ENCODE assay signal across 8 mouse cellular contexts in genomic region chr5:107402436-107402835, GRCm38 (mm10). TPM values are rescaled to one million over a fixed set of nuclear protein-coding genes. Genes with fewer than 3 reads are reported as not detected.
DNase-seq lines count a peak whose midpoint lies in the region; ATAC-seq lines count a peak whose summit lies in the region.

Gene Ephx4, plus strand, starts transcription at chr5:107402736.

- H3K27me3 ChIP-seq in heart, embryonic 12.5 days (replicated peaks), result peaks cover 28% of the 10 kb centered on the region
- H3K27me3 ChIP-seq in forebrain, embryonic 15.5 days, result peaks cover 7% of the 10 kb centered on the region
- peaks cover 37% of the 10 kb centered on the region for H3K27me3 ChIP-seq in limb, embryonic 13.5 days

- ATAC-seq in heart, embryonic 12.5 days (ENCODE audit: insufficient number of reproducible peaks, low FRiP score), result no peak
- no peak for ATAC-seq in forebrain, embryonic 15.5 days (replicated peaks)
- ATAC-seq in limb, embryonic 13.5 days (ENCODE audit: low FRiP score, low read depth), result no peak

- H3K9me3 ChIP-seq in heart, embryonic 12.5 days (replicated peaks), result 0 out of 2 replicates have a peak, but pooled peaks cover 4% of the 10 kb centered on the region
- no peaks in the 10 kb centered on the region for H3K9me3 ChIP-seq in forebrain, embryonic 15.5 days
- H3K9me3 ChIP-seq in limb, embryonic 13.5 days, result no peaks in the 10 kb centered on the region

- WGBS in heart, embryonic 12.5 days, result 19% methylated on average over 5 of the region's 5 CpGs
- WGBS in forebrain, embryonic 15.5 days, result 17% methylated on average over 5 of the region's 5 CpGs
- WGBS in limb, embryonic 13.5 days, result 20% methylated on average over 5 of the region's 5 CpGs

- DNase-seq in heart, adult 8-10 months (ENCODE audit: low spot score), result no peak
- peak; percentile 15 for DNase-seq in CD4-positive, CD25-positive, alpha-beta regulatory T cell, adult 2 months (ENCODE audit: low read depth, low spot score)
- peak; percentile 12 for DNase-seq in thymus, postnatal 4 days
- DNase-seq in adrenal gland, adult 18-20 months (ENCODE audit: low spot score in 2 of 2), result no peak
- no peak for DNase-seq in cerebellum, adult 18-20 months

- H3K4me2 ChIP-seq in heart, embryonic 12.5 days, result peak within 1 kb of the TSS; percentile 100
- peak within 1 kb of the TSS; percentile 97 for H3K4me2 ChIP-seq in forebrain, embryonic 15.5 days (replicated peaks)
- peak within 1 kb of the TSS; percentile 96 for H3K4me2 ChIP-seq in limb, embryonic 13.5 days (replicated peaks)

- H3K9ac ChIP-seq in heart, embryonic 12.5 days, result peak within 1 kb of the TSS; percentile 73
- peak within 1 kb of the TSS; percentile 59 for H3K9ac ChIP-seq in forebrain, embryonic 15.5 days (replicated peaks)
- H3K9ac ChIP-seq in limb, embryonic 13.5 days, result peak within 1 kb of the TSS; percentile 78

- H3K4me3 ChIP-seq in heart, embryonic 12.5 days, result peak within 1 kb of the TSS; percentile 82
- H3K4me3 ChIP-seq in forebrain, embryonic 15.5 days, result peak within 1 kb of the TSS; percentile 63
- peak within 1 kb of the TSS; percentile 67 for H3K4me3 ChIP-seq in limb, embryonic 13.5 days

- H3K4me1 ChIP-seq in heart, embryonic 12.5 days (replicated peaks), result peaks cover 8% of the 10 kb centered on the region
- H3K4me1 ChIP-seq in forebrain, embryonic 15.5 days, result peaks cover 18% of the 10 kb centered on the region
- peaks cover 3% of the 10 kb centered on the region; the same call in 1 of the 2 replicates for H3K4me1 ChIP-seq in limb, embryonic 13.5 days

- no peaks in the 10 kb centered on the region for H3K36me3 ChIP-seq in heart, embryonic 12.5 days
- no peaks in the 10 kb centered on the region for H3K36me3 ChIP-seq in forebrain, embryonic 15.5 days
- H3K36me3 ChIP-seq in limb, embryonic 13.5 days, result no peaks in the 10 kb centered on the region

- H3K27ac ChIP-seq in heart, embryonic 12.5 days (ENCODE audit: poor library complexity, severe bottlenecking), result no peak within 1 kb of the TSS
- peak within 1 kb of the TSS; percentile 31; the same call in 1 of the 2 replicates for H3K27ac ChIP-seq in forebrain, embryonic 15.5 days (replicated peaks)
- no peak within 1 kb of the TSS for H3K27ac ChIP-seq in limb, embryonic 13.5 days

RNA-seq across cellular contexts. Expression of gene Ephx4, which starts in this region (rescaled TPM):
- 0.44 and 0.88 TPM in 2 replicates for polyA plus RNA-seq in heart, embryonic 12.5 days (2016; fragmentation: Nextera tagmentation; extraction: Ambion mirVana)
- total RNA-seq in heart, adult 8-10 months (2022), result under 1 TPM in 2 of 4 experiments, not detected in 2; 0.49 to 0.79 TPM
- 6.0 and 7.4 TPM in 2 replicates for polyA plus RNA-seq in forebrain, embryonic 15.5 days (2015; fragmentation: Nextera tagmentation; extraction: Ambion mirVana)
- 1.9 and 2.3 TPM in 2 replicates for polyA plus RNA-seq in limb, embryonic 13.5 days (2015; fragmentation: Nextera tagmentation; extraction: Ambion mirVana)
- total RNA-seq in adrenal gland, adult 18-20 months (2021), result 1 to 10 TPM; 1.0 to 1.2 TPM

Comparison
In these comparisons a context has a peak if more than half of its experiments do, and no peak if none do; other contexts are left out.
1. DNase-seq: peak in CD4-positive, CD25-positive, alpha-beta regulatory T cell, adult 2 months (single experiment) and thymus, postnatal 4 days (single experiment); none in heart, adult 8-10 months (single experiment), adrenal gland, adult 18-20 months (0 of 2) and cerebellum, adult 18-20 months (0 of 2).
2. Peak in every context shown above with its lines, with median percentiles within 50 percentile points of each other: H3K4me2 ChIP-seq, H3K4me3 ChIP-seq and H3K9ac ChIP-seq.